Mouse (Mus musculus) liver, embryonic 14.5 days (tissue): ENCODE results near the gene Gdf15. TPM values are rescaled to one million over a fixed set of nuclear protein-coding genes. Genes with fewer than 3 reads are reported as not detected.
A peak's percentile ranks its signal among the peaks of the same experiment; 100 is the strongest.

Experiments used
- ATAC-seq: fragments of 200-750 bp; cut with Nextera tagmentation; 2 replicates; pipeline ENCODE4 v1.8.0; 2017; ENCODE audit warnings: moderate number of reproducible peaks, mild to moderate bottlenecking, moderate library complexity; ENCODE audit not compliant: insufficient read depth
- DNase-seq, 3 experiments: peaks; one replicate each; pipeline ENCODE4 v3.0.0-alpha.2; 2012 to 2013; ENCODE audit warnings: low read depth in 3 of 3, low spot score in 3 of 3
- H3K27ac ChIP-seq: fragments of 300-500 bp; sonication (generic); 2 replicates; pipeline ENCODE4 v1.5.1; 2014; ENCODE audit warnings: moderate library complexity, mild to moderate bottlenecking, control low read depth, inconsistent platforms
- H3K27me3 ChIP-seq: fragments of 300-500 bp; sonication (generic); 2 replicates; pipeline ENCODE4 v1.6.1; 2014; ENCODE audit warnings: mild to moderate bottlenecking, low read length, moderate library complexity; ENCODE audit not compliant: control insufficient read depth, insufficient read depth
- H3K36me3 ChIP-seq: fragments of 300-500 bp; sonication (generic); replicated peaks from 2 replicates; pipeline ENCODE4 v1.6.1; 2014; ENCODE audit warnings: low read depth; ENCODE audit not compliant: control insufficient read depth, insufficient read depth
- H3K4me1 ChIP-seq, 2 experiments: fragments of 200-500 bp in 1 of 2; fragments of 300-500 bp in 1 of 2; sonication (generic) in 1 of 2; replicated peaks; 2 replicates each; pipeline ENCODE4 v1.6.1; 2012 to 2014; ENCODE audit warnings: antibody characterized with exemption in 1 of 2, inconsistent platforms in 1 of 2, low read length in 1 of 2; ENCODE audit not compliant: control insufficient read depth in 2 of 2, insufficient read depth in 2 of 2
- H3K4me2 ChIP-seq: fragments of 300-500 bp; sonication (generic); 2 replicates; pipeline ENCODE4 v1.6.1; 2014; ENCODE audit warnings: low read depth, mild to moderate bottlenecking, control low read depth, moderate library complexity
- H3K4me3 ChIP-seq, 2 experiments: fragments of 200-500 bp in 1 of 2; fragments of 300-500 bp in 1 of 2; sonication (generic) in 1 of 2; 2 replicates each; pipeline ENCODE4 v1.5.1; 2012 to 2014; ENCODE audit warnings: low read depth in 2 of 2, low read length in 2 of 2, mild to moderate bottlenecking in 2 of 2, control low read depth in 1 of 2, inconsistent platforms in 1 of 2, moderate library complexity in 1 of 2; ENCODE audit not compliant: insufficient read depth in 1 of 2
- H3K9ac ChIP-seq: fragments of 300-500 bp; sonication (generic); replicated peaks from 2 replicates; pipeline ENCODE4 v1.6.1; 2014; ENCODE audit warnings: mild to moderate bottlenecking, control low read depth, moderate library complexity
- H3K9me3 ChIP-seq: fragments of 300-500 bp; sonication (generic); 2 replicates; pipeline ENCODE4 v1.6.1; 2016; ENCODE audit warnings: low read length, mixed read lengths; ENCODE audit not compliant: control insufficient read depth
- CTCF ChIP-seq: IDR thresholded peaks from 2 replicates; pipeline ENCODE4 v1.5.1; 2016; ENCODE audit warnings: antibody characterized with exemption, low read depth, control low read depth
- EP300 ChIP-seq: IDR thresholded peaks from 2 replicates; pipeline ENCODE4 v1.6.1; 2016; ENCODE audit warnings: antibody characterized with exemption, low read depth
- WGBS: fragments of 180-500 bp; shearing (Covaris S2); extraction: QIAGEN DNeasy Blood & Tissue Kit; methylation state at CpG from one replicate; pipeline ENCODE4 v1.1.7; 2014; ENCODE audit not compliant: insufficient replicate concordance; 5-methylcytosine and 5-hydroxymethylcytosine counted together
- polyA plus RNA-seq, 2 experiments: library from polyadenylated mRNA; depleted of rRNA in 1 of 2; stranded (reverse) in 1 of 2; unstranded in 1 of 2; fragments of >200 nt; fragmentation: Nextera tagmentation in 1 of 2; extraction: Ambion mirVana in 1 of 2; gene quantifications; 2 replicates each; pipeline versions ENCODE4 v1.2.1 to v1.2.3; 2012 to 2014

The Gdf15 gene
- polyA plus RNA-seq, 2 experiments = 1.2 to 6.3 TPM

GRCm38 (mm10) chr8:70630532-70631381 is 1.5 kb downstream of the Gdf15 start:
- Histone ChIP-seq H3K4me2 (peak overlapping the region; percentile 81), H3K4me3 (peak overlapping the region; percentile 39 to 71), H3K27ac (peak overlapping the region; percentile 44; the same call in 1 of the 2 replicates), H3K4me1 (peaks cover 20 to 29% of the 10 kb centered on the region in 2 experiments), H3K36me3 (no peaks in the 10 kb centered on the region), H3K9me3 (no peaks in the 10 kb centered on the region), H3K9ac (peak overlapping the region; percentile 54), H3K27me3 (peaks cover 8% of the 10 kb centered on the region)
- no peak for TF ChIP-seq EP300
- TF ChIP-seq CTCF = no peak
- 10% methylated on average over 22 of the region's 22 CpGs for WGBS
- DNase-seq = no peak
- peak; percentile 50 for ATAC-seq

GRCm38 (mm10) chr8:70629574-70630531 is 2.4 kb downstream of the Gdf15 start:
- WGBS = 1% methylated on average over 60 of the region's 60 CpGs
- TF ChIP-seq EP300 (no peak), CTCF (peak; percentile 100)
- DNase-seq = peak in 2 of 3 experiments; percentile 62 to 76
- Histone ChIP-seq H3K4me2 (peak overlapping the region; percentile 81), H3K4me3 (peak overlapping the region; percentile 71), H3K4me1 (peaks cover 12 to 22% of the 10 kb centered on the region in 2 experiments), H3K27me3 (peaks cover 8% of the 10 kb centered on the region), H3K9me3 (no peaks in the 10 kb centered on the region), H3K9ac (peak overlapping the region; percentile 72), H3K36me3 (no peaks in the 10 kb centered on the region), H3K27ac (peak overlapping the region; percentile 57)
- peak; percentile 79 for ATAC-seq

- Histone ChIP-seq H3K27me3 (peaks cover 8% of the 10 kb centered on the region), H3K36me3 (no peaks in the 10 kb centered on the region), H3K27ac (peak overlapping the region; percentile 57), H3K4me1 (peaks cover 17 to 25% of the 10 kb centered on the region in 2 experiments), H3K9ac (peak overlapping the region; percentile 72), H3K4me2 (peak overlapping the region; percentile 81), H3K4me3 (peak overlapping the region in 1 of 2 experiments; percentile 71; a peak in 2 of 4 replicates), H3K9me3 (no peaks in the 10 kb centered on the region)
- TF ChIP-seq CTCF (no peak), EP300 (no peak)
- no peak for ATAC-seq
- no peak for DNase-seq
- 59% methylated on average over 7 of the region's 7 CpGs for WGBS
Measured at GRCm38 (mm10) chr8:70628986-70629490, 3.2 kb downstream of the Gdf15 start.

DNA sequence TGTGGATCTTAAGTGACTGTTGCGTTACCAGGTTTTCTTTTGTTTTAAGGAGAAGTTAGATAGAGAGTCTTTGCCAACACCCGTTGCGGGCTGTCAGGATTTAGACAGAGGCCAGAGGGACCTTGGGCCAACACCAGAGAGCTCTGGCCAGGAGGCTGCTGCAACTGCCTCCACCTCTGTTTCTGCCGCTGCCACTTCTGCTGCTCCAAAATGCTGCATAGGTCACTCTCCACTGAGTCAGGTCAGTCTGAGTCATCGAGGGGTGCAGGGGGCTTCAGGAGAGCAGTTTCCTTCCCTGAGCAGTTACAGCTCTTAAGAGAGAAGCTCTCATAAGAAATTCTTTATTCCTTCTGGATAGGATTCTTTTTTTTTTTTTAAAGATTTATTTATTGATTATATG is 5.2 kb downstream of the Gdf15 start:
- H3K4me1 ChIP-seq = peaks cover 35 to 41% of the 10 kb centered on the region in 2 experiments
- peaks cover 8% of the 10 kb centered on the region for H3K27me3 ChIP-seq
- WGBS = 73% methylated on average over 5 of the region's 5 CpGs

More for the DNA sequence above, 5.2 kb downstream of the Gdf15 start:
- Histone ChIP-seq H3K9ac (no peak overlapping the region), H3K9me3 (no peaks in the 10 kb centered on the region), H3K4me3 (no peak overlapping the region), H3K27ac (no peak overlapping the region), H3K36me3 (no peaks in the 10 kb centered on the region), H3K4me2 (no peak overlapping the region)
- no peak for DNase-seq
- ATAC-seq = no peak
- no peak for TF ChIP-seq EP300
- no peak for TF ChIP-seq CTCF
